Mouse (Mus musculus): ENCODE results near the gene Rfc1.
A peak's percentile ranks its signal among the peaks of the same experiment; 100 is the strongest.
"Not testable (repeated sequence)": the region's sequence is repeated elsewhere in the genome, so short reads cannot be mapped to it uniquely, and the experiment has no call there.

Gene Rfc1

DNA sequence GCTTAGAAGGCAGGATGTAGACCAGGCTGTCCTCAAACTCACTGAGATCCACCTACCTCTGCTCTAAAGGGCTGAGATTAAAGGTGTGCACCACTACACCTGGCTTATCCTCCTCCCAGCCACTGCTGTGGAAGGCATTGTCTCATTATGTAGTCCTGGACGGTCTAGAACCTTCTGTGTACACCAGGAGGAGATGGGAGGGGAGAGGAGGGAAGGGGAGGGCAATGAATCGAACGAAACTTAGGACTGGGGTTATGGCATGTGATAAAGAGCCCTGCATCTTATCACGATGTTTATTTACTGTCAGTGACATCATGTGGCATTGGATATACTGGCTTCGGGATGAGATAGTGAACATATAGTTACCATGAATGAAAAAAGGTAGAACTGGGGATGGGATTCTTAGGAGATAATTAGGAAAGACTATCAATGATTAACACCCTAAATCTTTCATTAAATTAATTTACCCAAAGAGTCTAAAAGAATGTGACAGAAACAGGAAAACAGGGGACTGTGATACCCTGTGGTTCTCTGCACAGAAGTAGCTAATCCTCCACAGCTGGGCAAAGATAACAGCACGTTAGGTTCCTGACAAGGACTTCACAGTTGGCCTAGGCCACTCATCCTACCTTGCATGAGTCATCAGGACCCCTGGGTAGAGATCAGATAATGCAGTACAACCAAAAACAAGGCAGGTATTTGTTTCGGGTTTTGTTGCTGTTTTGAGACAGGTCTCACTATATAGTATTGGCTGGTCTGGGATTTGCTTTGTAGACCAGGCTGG is 37.1 kb downstream of the Rfc1 start:
- DNase-seq: no peak

DNA sequence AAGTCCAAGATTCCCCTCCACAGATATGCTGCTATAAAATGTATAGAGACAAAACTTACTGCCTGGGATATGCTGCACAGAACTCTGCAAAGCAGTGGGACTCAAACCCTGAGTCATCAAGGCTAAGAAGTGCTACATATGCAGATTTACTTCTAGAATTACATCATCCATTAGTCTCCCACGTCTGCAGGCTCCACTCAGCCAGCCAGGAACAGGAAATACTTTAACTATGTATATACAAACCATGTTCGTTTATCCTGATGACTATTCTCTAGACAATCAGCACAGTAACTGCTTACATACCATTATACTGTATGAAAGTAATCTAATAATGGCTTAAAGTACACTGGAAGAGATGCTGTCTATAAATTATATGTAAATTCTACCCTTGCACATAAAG is 41.2 kb downstream of the Rfc1 start:
- no peak for DNase-seq

DNA sequence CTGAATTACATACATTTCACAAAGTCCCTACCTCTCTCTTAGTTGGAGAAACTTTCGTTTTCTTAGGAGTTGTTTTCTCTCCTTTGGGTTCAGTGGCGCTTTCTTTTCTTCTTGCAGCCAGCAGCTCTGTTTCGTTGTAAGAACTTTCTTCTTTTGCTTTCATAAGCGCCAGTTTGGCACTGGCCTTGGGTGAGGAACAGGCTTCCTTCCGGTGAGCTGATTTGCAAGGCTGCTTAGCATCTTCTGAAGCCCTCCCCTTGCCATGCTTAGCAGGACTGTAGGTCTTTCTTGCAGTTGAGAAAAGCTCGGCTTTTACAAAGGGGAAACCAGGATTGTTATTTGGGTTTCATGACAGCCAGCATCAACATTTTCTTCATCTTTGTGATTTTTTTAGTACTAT is 41.8 kb downstream of the Rfc1 start:
- no peak for DNase-seq

DNA sequence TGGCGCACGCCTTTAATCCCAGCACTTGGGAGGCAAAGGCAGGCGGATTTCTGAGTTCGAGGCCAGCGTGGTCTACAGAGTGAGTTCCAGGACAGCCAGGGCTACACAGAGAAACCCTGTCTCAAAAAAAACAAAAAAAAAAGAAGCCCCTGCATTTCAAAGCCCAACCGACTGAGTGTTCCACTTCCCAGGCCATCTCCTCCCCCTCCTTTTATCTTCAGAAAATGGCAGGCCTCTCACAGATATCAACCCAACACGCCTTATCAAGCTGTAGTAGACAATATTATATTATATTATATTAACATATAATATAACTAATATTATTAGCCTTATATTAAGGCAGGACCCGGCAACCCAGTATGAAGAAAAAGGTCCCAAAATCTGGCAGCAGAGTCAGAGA is 46.5 kb downstream of the Rfc1 start:
- DNase-seq: not testable (repeated sequence)

DNA sequence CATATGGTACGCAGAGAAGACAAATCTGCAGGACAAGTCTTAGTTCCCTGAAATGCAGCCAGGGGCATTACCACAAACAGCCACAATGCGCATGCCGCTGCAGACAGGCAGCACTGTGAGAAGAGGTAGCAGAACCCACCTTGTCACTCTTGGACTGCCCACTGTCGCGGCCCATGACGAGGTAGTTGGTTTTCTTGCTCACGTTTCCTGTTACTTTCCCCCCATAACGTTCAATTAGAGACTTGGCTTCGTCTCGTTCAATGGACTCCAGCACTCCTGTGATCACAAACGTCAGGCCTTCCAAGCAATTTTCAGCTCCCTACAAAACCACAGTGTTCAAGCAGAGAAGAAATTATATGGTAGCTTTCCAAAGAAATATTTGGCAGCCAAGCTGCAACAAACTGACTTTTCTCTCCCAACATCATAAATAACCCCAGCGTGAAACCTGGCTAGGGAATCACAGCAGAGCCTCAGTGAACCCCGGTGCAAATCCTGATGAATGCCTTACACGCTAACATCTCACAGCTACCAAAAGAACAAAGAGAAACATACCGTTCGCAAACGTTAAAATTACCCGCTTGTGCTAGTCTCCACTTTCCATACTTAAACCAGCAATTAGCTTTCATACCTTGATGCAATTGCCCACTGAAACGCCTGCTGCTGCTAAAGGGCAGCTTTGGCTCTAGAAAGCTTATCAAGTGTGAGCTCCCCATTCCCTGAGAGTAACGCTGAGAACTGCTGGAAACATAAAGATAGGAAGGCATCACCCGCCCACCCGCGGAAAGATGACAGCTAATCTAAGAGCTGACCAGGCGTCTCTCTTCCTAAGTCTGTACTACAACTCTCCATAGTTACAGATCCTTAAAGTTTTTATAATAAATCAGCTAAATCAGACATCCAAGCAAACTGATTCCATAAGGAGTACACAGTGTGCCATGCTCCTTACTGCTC is 47.4 kb downstream of the Rfc1 start:
- peak; percentile 58 to 67 for DNase-seq

DNA sequence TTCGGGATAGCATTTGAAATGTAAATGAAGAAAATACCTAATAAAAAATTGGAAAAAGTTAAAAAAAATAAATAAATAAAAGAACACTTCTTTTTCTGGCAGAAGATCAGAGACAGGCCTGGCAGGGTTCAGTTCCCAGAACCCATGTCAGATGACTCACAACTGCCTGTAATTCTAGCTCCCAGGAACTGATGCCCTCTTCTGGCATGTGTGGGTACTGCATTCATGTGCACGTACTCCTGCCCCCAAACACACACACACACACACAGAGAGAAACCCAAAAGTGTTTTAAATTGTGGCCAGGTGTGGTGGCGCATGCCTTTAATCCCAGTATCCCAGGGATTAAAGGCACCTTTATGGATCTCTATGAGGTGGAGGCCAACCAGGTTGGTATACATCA is 51.3 kb downstream of the Rfc1 start:
- peak in 1 of 2 experiments; percentile 9 for DNase-seq

DNA sequence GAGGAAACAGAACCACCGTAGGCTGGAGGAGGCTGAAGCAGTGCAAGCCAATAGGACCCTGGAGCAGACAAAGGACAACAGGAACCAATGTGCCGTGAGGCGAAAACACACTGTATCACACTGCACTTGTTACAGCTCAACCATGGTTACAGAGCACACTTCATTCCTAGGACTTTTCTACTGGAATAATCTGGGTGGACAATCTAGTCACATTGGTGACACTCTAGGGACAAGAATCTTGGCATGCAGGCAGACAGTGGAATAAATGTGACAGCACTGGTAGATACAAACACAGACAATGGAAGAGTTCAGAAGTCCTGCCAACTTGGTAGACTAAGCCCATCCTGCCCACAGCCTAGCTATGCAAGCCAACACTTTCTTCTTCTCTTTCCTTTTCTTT is 54.3 kb downstream of the Rfc1 start:
- DNase-seq: no peak

DNA sequence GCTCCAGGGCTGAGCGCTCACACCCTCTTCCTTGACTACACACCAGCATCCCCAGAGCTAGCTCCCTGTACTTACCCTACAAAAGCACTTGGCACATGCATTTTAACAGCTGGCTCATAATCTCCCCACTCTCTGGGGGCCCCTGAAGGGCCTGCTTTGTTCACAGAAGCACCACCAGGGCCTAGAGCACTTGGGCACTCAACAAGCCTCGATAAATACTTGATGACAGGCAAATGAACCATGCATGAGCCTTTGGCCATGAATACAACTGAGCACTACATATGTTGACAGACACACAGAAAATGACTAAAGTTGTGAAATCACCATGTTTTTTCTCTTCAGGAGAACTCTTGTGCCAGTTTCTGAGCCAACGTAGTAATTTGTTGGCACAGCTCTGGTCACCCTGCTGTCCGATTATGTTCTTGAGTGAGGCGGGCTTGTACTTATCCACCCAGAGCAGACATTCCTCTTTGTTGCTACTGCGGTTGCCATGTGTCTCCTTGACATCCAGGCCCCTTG is 56.3 kb downstream of the Rfc1 start:
- no peak for DNase-seq

DNA sequence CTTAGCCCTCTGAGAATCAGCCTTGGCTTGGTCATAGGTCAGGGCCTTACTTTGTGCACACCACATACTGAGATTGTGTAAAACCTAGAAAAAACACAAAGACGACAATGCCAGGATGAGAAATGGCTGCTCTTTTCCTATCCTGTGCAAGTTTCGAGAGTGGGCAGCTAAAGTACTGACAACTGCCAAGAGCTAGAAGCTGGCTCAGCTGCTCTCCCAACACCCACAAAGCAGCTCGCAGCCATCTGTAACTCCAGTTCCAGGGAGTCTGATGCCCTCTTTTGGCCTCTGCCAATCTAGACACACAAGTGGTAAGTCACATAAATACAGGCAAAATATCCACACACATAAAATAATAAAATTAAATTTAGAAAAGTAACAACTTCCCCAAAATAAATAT is 61.5 kb downstream of the Rfc1 start:
- no peak for DNase-seq

DNA sequence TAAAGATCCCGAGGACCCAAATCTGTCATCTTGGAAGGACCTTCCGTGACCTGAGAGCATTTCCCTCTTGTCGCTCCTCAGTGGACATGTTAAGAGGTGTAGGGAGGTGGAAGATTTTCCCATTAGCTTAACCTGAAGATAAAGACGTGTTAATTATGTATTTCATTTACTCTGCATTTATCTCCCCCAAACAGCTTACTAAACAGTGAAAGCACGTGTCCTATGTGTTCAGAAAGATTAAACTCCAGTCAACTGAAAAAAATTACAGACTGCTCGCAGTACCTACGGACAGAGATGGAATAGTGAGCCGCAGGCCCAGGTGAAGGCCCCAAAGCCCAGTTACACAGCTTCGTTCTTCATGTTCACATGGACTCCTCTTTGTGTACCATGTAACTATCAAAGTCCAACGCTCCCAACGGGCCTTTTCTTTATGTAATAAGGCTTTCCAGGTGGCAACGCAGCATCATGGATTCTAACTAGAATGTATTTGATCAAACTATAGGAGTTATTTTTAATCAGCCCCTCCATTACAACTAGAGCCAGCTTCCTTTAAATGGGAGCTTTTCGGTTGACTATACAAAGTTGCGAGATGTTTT is 77.5 kb downstream of the Rfc1 start:
- DNase-seq: no peak

DNA sequence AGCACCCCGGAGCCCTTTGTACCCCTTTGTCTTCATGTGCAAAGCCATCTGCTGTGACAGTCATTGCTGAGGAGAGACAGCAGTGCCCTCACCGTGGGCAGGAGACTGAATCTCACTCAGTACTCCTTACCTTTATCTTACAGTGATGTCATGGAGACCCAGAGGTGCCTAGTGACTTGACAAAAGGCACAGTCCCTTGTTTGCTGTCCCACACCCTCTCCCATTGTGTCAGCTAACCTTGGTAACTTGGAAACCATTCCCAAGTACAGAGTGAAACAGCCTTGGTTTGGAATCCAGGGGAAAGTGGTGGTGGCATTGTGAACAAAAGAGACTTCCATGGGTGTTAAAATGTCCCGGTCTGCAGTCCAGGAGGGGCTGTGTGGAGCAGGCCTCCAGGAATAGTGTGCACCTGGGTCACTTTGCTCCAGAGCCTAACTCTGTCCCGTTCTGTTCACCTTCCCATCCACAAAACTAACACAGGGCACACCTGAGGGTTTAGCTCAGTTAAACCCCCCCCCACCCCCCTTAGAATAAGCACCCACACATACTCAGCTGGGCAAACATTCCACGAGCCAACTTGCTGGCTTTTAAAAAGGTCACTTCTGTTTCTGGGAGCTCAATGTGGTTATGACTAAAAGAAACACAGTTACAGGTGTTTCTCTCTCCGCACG is 85.2 kb downstream of the Rfc1 start:
- DNase-seq: no peak

DNA sequence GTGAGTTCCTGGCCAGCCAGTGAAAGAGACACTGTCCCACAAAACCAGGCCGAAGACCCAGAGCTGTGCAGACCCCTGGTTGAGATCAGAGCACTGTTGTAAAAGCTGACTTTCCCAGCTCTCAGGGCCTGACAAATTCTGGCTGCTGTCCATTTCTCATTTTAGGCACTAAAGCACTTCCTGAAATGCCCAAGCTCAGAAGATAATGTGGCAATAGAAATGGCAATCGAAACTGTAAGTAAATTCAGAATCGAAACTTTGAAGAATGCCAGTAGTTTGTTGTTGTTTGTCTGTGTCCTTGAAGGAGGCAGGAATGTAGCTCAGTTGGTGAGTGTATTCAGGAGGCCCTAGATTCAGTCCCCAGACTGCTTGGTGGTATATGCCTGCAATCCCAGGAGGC is 88.2 kb downstream of the Rfc1 start:
- DNase-seq: no peak

DNA sequence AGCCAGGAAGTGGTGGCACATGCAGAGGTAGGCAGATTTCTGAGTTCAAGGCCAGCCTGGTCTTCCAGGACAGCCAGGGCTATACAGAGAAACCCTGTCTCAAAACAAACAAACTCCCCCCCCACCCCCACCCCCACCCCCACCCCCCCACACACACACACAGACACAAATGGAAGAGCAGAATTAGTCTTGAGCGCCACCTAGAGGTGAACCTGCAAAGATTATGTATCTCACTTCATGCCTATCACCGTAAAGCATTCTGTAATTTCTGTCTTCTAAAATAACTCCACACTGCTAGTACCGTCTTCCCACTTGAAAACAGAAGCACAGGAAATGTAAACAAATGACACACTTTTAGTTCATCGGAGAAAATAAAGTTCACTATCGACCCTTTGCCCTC is 92.7 kb downstream of the Rfc1 start:
- DNase-seq: peak; percentile 9 to 32

DNA sequence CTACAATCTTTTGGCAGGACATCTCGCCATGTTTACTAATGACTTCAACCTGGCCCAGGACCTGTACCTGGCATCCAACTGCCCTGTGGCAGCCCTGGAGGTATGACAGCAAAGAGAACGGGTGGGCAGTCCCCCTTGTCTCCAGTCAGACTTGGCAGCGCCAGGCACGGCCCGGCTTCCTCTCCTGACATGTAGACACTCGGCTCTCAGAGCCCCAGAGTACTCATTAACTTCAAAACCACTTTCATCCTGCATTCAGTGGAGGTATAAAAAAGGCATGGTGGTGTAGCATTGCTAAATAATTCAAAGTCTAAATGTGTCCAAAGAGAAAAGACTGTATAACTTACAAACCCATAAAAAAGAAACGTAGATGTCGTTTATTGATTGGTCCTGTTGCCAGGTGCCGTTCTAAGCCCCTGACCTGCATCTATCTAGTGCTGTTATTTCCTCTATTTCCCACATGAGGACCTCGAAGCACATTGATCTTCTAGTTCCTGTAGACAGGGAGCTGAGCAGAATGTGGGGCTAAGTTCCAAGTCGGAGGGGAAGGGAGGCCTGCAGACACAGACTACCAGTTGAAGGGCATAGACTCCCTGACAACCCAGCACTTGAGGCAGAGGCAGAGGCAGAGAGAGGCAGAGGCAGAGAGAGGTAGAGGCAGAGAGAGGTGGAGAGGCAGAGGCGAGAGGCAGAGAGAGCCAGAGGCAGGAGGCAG is 104.0 kb downstream of the Rfc1 start:
- peak in 1 of 2 experiments; percentile 19 for DNase-seq

DNA sequence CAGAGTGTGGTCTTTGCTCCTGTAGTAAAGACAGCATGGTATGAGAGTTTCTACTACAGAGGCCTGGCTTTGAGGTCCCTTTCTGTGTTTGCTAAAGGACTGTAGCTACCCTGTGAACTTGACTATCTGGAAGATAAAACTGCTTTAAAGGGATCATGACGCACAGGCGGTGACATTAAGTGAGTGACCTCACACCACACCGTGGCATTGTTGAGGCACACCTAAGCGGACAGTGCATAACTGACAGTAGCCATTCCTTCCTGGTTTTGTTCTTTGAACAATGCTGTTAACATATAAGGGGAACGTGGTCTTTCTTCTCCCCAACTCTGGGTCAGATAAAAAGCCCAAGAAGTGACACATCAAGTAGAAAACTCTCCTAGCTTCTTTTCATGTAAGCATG is 111.4 kb downstream of the Rfc1 start:
- DNase-seq: no peak

DNA sequence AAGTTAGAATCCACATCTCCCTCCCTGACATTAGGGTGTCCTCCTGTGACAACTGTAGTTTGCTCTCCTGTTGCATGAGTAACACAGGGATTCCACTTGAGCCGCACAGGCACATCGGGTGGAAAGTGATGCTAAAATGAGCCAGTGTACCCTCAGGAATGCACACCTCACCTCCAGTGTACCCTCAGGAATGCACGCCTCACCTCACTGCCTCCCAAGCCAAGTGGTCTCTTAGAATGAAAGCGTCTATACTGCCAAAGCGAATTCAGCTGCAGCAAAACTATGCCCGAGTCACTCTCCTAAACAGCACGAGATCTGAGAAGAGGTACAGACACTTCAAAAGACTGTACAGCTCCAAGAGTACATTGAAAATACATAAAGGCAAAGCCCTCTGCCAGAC is 114.4 kb downstream of the Rfc1 start:
- no peak for DNase-seq

DNA sequence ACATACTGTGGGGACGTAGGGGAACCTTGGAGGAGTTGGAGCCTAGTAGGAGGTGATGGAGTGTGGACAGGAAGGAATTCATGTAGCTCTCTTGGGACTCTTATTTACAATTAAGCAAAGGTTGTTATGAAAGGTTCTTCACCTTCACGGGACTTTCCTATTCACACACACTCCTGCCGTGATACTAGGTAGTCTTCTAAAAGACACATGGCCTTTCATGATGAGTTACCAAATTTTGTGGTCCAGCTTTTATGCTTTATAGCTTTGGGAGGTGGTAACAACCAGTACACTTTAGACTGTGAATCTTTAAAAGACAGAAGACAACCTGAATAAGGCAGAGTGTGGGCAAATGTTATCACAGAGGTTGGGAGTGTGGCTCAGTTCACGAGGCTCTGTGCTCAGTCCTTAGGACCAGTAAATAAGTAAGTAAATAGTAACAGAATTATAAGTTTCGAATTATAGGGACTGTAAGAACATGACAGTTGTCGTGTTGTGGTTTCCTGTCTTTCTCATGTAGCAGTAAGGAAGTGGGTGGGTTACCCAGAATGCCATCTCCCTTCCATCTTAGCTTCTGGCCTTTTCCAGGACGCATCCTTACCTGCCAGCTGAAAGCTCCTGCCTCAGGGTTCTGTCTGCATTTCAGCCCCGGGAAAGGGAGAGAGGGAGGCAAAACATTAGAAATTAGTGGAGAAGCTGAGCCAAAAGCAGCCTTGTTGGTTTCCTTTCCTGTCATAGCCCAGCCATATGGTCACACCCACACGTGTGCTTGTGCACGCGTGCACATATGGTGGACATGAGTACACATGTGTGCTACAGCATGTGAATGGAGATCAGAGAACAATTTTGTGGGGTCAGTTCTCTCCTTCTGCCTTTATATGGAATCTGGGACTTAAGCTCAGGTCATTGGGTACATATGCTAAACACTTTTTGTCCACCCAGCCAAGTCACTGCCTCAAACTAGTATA is 117.9 kb downstream of the Rfc1 start:
- DNase-seq: no peak

DNA sequence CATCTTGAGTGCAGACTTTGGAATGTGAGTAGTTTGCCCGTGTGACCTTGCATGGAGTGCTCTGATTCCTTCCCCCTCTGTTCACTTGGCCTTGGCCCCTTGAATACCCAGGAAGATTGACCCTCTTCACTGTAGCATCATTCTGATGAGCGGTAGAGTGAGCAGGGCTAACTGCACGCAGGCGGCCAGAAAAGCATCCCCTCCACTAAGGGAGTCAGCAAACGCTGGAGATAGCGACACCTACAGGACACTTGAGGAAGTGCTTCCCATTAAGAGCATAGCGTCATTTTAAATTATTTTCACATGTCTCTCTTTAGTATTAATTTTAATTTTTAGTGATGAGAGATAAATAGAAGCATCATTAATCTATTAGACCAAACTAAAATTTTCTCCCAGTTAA is 122.1 kb downstream of the Rfc1 start:
- DNase-seq: peak; percentile 32 to 38
